Mouse (Mus musculus) urinary bladder, postnatal 36 days (tissue): ENCODE measurements around the gene Wdtc1.

Source experiments
- DNase-seq, 2 experiments: peaks; one replicate each; pipeline ENCODE4 v3.0.0; 2022; ENCODE audit warnings: low spot score in 2 of 2, mixed read lengths in 1 of 2

Wdtc1 gene

DNA sequence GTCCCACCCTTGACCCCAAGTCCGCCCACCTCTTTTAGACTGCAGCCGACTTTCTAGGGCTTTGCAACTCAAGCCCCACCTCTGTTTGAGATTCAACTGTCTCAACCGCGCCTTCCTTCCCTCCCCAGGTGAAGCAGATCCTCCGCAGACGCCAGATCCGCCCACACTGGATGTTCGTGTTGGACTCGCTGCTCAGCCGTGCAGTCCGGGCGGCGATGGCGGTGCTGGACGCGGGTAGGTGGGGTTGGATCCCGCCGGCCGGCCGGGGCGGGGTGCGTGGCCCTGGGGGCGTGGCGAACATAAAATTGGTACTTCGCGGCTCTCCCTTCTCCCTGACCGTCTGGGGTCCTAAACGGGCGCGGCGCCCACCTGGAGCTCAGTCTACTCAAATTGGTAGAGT lies 102.1 kb downstream of the Wdtc1 start:
- peak in 1 of 2 experiments; percentile 52 for DNase-seq

DNA sequence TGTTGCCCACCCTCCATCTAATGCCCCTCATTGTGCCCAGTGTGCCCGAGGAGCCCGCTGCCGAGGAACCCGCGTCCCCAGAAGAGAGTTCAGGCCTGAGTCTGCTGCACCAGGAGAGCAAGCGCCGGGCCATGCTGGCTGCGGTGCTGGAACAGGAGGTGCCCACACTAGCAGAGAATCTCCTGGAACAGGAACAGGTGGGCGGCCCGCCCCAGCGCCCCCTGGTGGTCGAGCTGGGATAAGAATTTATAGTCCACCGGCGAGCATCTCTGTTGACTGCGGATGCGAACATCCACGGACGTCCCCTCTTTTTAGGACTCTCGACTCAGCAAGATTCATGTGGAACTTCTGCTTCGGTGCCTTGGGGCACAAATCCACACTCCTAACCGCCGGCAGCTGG lies 102.7 kb downstream of the Wdtc1 start:
- peak; percentile 87 for DNase-seq

DNA sequence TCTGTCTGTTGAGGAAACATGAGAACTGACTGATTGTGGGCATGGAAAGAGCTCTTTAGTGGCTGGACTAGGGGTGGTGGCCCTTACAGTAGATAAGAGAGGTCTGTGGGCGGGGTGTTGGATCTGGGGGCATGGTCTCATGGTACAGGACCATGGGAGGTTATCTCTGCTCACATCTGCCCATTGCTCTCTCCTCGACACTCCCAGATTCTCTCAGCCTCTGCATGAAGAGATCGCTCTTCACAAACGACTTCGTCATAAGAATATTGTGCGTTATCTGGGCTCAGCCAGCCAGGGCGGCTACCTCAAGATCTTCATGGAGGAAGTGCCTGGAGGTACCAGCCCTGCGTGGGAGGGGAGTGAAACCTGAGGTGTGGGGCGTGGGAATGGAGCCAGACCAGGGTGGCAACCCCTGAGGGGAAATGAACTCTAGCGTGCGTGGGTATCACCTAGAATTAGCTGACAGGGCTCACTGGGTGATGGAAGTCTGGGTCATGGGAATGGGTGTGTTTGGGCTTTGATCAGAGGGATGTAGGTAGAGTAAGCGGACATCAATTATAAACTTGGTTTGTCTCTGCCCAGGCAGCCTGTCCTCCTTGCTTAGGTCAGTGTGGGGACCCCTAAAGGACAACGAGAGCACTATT lies 105.4 kb downstream of the Wdtc1 start:
- DNase-seq: no peak

GRCm38 (mm10) chr4:133247072-133247471 lies 106.2 kb downstream of the Wdtc1 start:
- DNase-seq: no peak

GRCm38 (mm10) chr4:133244289-133244688 lies 109.0 kb downstream of the Wdtc1 start:
- DNase-seq: no peak

GRCm38 (mm10) chr4:133243538-133243937 lies 109.7 kb downstream of the Wdtc1 start:
- DNase-seq: no peak

- DNase-seq: no peak
These were observed 110.6 kb downstream of the Wdtc1 start for GRCm38 (mm10) chr4:133242710-133243109.
